Comparison of ENCODE assay signal across 29 mouse cellular contexts in genomic region chr15:7424282-7424681, GRCm38 (mm10). TPM values are rescaled to one million over a fixed set of nuclear protein-coding genes. Genes with fewer than 3 reads are reported as not detected.
"Had no signal": no experiment of that assay in that cellular context is flagged by ENCODE, and none has a peak within 500 bp of the region (broad histone marks: within the 10 kb centered on the region; RNA-seq: fewer than 3 reads in every experiment).

No protein-coding gene starts in this region.

- H3K4me2 ChIP-seq: embryonic facial prominence, embryonic 12.5 days; embryonic facial prominence, embryonic 13.5 days; embryonic facial prominence, embryonic 15.5 days; forebrain, embryonic 12.5 days; forebrain, embryonic 13.5 days; forebrain, embryonic 15.5 days had no signal

- H3K4me1 ChIP-seq: embryonic facial prominence, embryonic 12.5 days; embryonic facial prominence, embryonic 13.5 days; embryonic facial prominence, embryonic 15.5 days; forebrain, embryonic 10.5 days; forebrain, embryonic 12.5 days; forebrain, embryonic 13.5 days; forebrain, embryonic 15.5 days had no signal

- H3K9me3 ChIP-seq: embryonic facial prominence, embryonic 10.5 days; embryonic facial prominence, embryonic 12.5 days; embryonic facial prominence, embryonic 13.5 days; embryonic facial prominence, embryonic 15.5 days; forebrain, embryonic 12.5 days; forebrain, embryonic 13.5 days; forebrain, embryonic 15.5 days had no signal

- ATAC-seq: forebrain, embryonic 13.5 days; forebrain, embryonic 14.5 days; forebrain, embryonic 15.5 days; forebrain, embryonic 16.5 days; forebrain, postnatal 0 days had no signal

- H3K36me3 ChIP-seq: embryonic facial prominence, embryonic 10.5 days; embryonic facial prominence, embryonic 12.5 days; embryonic facial prominence, embryonic 13.5 days; embryonic facial prominence, embryonic 15.5 days; forebrain, embryonic 10.5 days; forebrain, embryonic 12.5 days; forebrain, embryonic 15.5 days had no signal

- H3K4me3 ChIP-seq: embryonic facial prominence, embryonic 10.5 days; embryonic facial prominence, embryonic 12.5 days; embryonic facial prominence, embryonic 13.5 days; embryonic facial prominence, embryonic 15.5 days; erythroblast, embryonic 14.5 days; forebrain, embryonic 10.5 days; forebrain, embryonic 12.5 days; forebrain, embryonic 13.5 days; forebrain, embryonic 15.5 days; gastrocnemius, adult 2 months; heart, adult 2 months had no signal

- H3K9ac ChIP-seq: embryonic facial prominence, embryonic 12.5 days; embryonic facial prominence, embryonic 13.5 days; embryonic facial prominence, embryonic 15.5 days; forebrain, embryonic 12.5 days; forebrain, embryonic 13.5 days; forebrain, embryonic 15.5 days; forebrain, postnatal 0 days had no signal

- H3K27me3 ChIP-seq: embryonic facial prominence, embryonic 12.5 days; embryonic facial prominence, embryonic 13.5 days; embryonic facial prominence, embryonic 15.5 days; forebrain, embryonic 12.5 days; forebrain, embryonic 13.5 days; forebrain, embryonic 15.5 days had no signal

- H3K27ac ChIP-seq: embryonic facial prominence, embryonic 10.5 days; embryonic facial prominence, embryonic 12.5 days; embryonic facial prominence, embryonic 13.5 days; embryonic facial prominence, embryonic 15.5 days; forebrain, embryonic 10.5 days; forebrain, embryonic 12.5 days; forebrain, embryonic 13.5 days; forebrain, embryonic 15.5 days; gastrocnemius, adult 2 months; heart, adult 2 months had no signal

- DNase-seq: cerebellum, adult 2 months; cerebellum, adult 8-10 months; cerebellum, adult 9-10 months; cerebellum, adult 9-11 months; cerebellum, postnatal 10 days; cerebellum, postnatal 14 days; cerebellum, postnatal 25 days; cerebellum, postnatal 36 days; embryo, embryonic 11 days; gastrocnemius, adult 2 months; gastrocnemius, postnatal 10 days; gastrocnemius, postnatal 14 days; gastrocnemius, postnatal 25 days; gastrocnemius, postnatal 36 days; heart, adult 2 months had no signal

RNA-seq across cellular contexts. Expression of gene Egflam, which starts 26.1 kb away (rescaled TPM):
- total RNA-seq: common myeloid progenitor, adult 5-6 weeks; granulocyte monocyte progenitor cell, adult 5-6 weeks had no signal
- polyA plus RNA-seq: erythroblast, embryonic 14.5 days had no signal
